Mouse (Mus musculus): ENCODE measurements around the gene Dusp23.

- TF ChIP-seq POLR2A (IDR thresholded peaks at IDR 0.05; ENCODE audit: low read depth, low read length): no peak
- TF ChIP-seq CTCF (IDR thresholded peaks at IDR 0.05; ENCODE audit: borderline replicate concordance, insufficient read depth, low read length): 0 out of 2 replicates have a peak, but pooled peaks have one; percentile 11
Measured at GRCm38 (mm10) chr1:172594495-172594894, 38.3 kb downstream of the Dusp23 start.

Data from embryonic fibroblast, embryonic 13.5 days (primary cell).